Mouse (Mus musculus): Measurements from ENCODE around the gene Abhd14b. TPM values are rescaled to one million over a fixed set of nuclear protein-coding genes. Genes with fewer than 3 reads are reported as not detected.

Abhd14b gene
- polyA plus RNA-seq, 1 experiment from 2014 or later: 15.4 TPM

DNA sequence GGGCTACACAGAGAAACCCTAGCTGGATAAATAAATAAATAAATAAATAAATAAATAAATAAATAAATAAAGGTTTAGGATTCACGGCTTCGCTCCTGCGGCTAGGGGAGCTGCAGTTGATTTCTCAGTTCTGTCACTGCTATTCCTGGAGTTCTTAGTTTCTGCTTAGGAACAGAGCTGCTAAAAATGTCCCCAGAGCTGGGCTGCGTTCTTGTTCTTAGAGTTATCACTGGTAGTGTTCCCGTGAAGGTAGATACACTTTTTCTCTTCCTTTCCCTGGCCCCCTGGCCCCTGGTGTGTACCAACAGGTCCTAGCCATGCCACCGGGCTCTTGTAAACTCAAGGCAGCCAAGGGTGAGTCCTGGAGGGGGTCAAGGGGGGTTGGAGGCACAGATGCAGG lies 30.4 kb upstream of the Abhd14b start:
- H3K27ac ChIP-seq: no peak overlapping the region
- no peaks in the 10 kb centered on the region for H3K79me2 ChIP-seq (ENCODE audit: inconsistent target)
- H3K4me3 ChIP-seq (ENCODE audit: inconsistent target): no peak overlapping the region
- 90% methylated on average over 6 of the region's 6 CpGs for WGBS (ENCODE audit: missing documents)
- H3K36me3 ChIP-seq (ENCODE audit: inconsistent target): no peaks in the 10 kb centered on the region

DNA sequence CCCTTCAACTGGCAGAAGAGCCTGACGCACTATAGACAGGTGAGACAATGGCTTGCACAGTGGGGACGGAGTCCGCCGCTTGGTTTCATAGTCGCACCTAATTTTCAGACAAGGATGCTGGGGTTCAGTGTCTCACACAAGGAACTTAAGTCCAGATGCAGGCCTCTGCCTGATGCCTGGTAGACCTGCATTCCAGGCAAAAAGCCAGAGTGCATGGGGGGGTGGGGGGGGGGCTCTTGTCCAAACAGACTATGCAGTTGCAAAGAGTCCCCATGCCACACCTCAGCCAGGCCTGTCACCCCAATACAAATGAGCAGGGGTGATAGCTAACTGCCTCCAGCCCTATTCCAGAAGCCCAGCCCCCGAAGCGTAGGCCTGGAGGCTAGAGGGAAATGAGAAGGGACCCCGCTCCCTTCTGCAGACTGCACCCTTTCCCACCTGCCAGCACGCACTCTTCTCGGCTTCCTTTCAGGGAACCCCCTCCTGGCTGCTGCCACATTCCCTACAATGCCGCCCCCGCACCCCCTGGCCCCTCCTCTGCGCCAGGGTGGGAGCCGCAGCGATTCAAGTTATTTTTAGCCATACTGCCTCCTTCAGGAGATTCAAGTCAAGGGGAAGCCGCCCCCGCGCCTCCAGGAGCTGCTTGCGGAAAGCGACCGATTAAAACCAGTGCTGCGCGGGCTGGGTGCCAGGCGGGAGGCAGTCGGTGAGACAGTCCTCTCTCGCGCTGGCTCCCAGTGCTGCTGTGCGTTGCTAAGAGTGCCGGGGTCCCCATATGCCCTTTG lies 29.2 kb upstream of the Abhd14b start:
- H3K79me2 ChIP-seq (ENCODE audit: inconsistent target): no peaks in the 10 kb centered on the region

DNA sequence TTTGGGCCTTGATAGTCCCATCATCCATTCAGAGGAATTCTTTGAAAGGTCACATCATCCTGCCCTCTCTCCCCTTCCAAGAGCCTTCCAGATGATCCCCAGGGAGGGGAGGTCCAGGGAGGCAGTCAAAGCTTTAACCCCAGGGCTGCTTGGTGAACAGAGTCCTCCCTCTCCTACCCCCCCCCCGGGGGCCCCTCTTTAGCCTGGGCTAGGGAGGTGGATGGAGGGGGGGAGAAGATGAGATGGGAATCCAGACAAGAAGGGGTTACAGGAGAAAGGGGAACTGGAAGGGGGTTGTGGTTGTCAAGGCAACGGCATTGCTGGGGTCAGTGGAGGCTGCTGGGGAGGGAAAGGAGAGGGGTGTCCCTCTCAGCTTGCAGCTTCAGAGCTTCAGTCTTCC lies 26.7 kb upstream of the Abhd14b start:
- no peaks in the 10 kb centered on the region for H3K79me2 ChIP-seq (ENCODE audit: inconsistent target)
- WGBS (ENCODE audit: missing documents): 10% methylated on average over 2 of the region's 2 CpGs
- no peak overlapping the region for H3K27ac ChIP-seq
- no peaks in the 10 kb centered on the region for H3K36me3 ChIP-seq (ENCODE audit: inconsistent target)
- H3K4me3 ChIP-seq (ENCODE audit: inconsistent target): no peak overlapping the region

More for the DNA sequence above, 29.2 kb upstream of the Abhd14b start:
- Histone ChIP-seq H3K36me3 (ENCODE audit: inconsistent target) (no peaks in the 10 kb centered on the region), H3K4me3 (ENCODE audit: inconsistent target) (no peak overlapping the region), H3K27ac (no peak overlapping the region)
- WGBS (ENCODE audit: missing documents): 26% methylated on average over 28 of the region's 29 CpGs

DNA sequence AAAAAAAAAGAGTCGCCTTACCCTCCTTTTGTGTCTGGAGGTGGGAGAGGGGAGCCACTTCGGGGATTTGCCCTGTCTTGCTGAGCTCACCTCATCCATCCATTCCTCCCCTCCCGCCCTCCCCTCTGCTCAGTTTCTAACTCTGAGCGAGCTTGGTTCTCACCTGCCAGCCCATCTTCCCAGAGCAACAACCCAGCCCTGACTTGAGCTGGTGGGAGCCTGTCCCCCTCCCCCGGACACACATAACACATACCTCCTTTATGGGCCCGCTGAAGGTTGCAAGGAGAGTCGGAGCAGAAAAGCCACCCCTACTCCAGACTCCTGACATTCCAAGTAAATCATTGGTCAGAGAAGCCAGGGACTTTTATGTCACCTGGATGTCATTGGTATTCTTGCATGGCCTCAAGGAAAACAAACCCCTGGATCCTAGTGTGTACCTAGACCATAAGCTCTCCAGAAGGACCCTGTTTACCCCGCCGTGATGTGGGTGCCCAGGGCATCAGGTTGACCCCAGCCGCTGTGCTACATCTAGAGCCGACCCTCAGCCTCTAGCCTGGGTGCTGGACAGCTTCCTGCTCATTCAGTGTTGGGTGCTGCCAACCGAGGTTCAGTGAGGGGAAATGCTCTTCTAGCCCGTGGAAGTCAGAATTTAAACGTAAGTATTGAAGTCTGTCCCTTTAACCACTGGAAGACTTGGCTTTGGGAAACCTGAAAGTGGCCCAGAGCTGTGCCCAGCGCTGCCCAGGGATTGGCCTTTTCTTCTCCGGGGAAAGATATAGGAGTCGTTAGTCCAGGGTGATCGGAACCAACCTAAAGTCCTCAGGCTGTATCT lies 26.0 kb upstream of the Abhd14b start:
- Histone ChIP-seq H3K79me2 (ENCODE audit: inconsistent target) (no peaks in the 10 kb centered on the region), H3K36me3 (ENCODE audit: inconsistent target) (no peaks in the 10 kb centered on the region), H3K27ac (no peak overlapping the region), H3K4me3 (ENCODE audit: inconsistent target) (no peak overlapping the region)
- 21% methylated on average over 14 of the region's 18 CpGs for WGBS (ENCODE audit: missing documents)

DNA sequence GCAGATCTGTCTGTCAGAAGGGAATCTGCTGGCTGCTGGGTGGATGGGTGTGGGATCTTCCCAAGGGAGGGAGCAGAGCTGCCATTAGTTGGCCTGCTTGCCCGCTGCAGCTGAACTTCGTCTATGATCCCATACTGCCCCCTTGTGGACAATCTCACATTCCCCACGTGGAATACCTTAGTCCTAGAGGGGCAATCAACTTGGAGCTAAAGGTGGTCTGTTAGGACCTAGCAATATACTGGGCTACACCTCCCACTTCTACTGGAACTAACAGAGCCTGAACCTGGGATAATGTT lies 25.4 kb upstream of the Abhd14b start:
- no peak overlapping the region for H3K27ac ChIP-seq
- no peaks in the 10 kb centered on the region for H3K79me2 ChIP-seq (ENCODE audit: inconsistent target)
- 0% methylated on average over 3 of the region's 3 CpGs for WGBS (ENCODE audit: missing documents)
- H3K4me3 ChIP-seq (ENCODE audit: inconsistent target): no peak overlapping the region
- H3K36me3 ChIP-seq (ENCODE audit: inconsistent target): no peaks in the 10 kb centered on the region

DNA sequence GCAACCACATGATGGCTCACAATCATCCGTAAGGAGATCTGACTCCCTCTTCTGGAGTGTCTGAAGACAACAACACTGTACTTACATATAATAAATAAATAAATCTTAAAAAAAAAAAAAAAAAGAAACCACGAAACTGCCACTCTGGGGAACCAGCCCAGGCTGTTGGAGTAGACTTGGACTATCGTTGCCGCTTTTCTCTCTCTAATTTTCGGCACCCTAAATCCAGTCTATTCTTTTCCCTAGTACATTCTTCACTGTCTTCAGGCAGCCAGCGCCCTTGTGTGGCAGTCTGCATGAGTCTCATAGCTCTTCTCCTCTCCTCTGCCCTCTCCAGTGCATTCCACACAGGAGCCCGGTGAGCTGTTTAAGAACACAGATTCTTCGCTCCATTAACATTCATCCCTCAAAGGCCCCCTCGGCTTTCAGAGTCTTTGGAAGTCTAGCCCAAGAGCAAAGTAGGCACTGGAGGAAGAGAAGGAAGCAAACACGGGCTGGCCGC lies 18.5 kb upstream of the Abhd14b start:
- 7% methylated on average over 10 of the region's 11 CpGs for whole genome bisulfite sequencing (ENCODE audit: missing documents)
- Histone ChIP-seq H3K4me3 (ENCODE audit: inconsistent target) (peak overlapping the region; percentile 68), H3K36me3 (ENCODE audit: inconsistent target) (peaks cover 21% of the 10 kb centered on the region), H3K79me2 (ENCODE audit: inconsistent target) (peaks cover 13% of the 10 kb centered on the region), H3K27ac (peak overlapping the region; percentile 76)

DNA sequence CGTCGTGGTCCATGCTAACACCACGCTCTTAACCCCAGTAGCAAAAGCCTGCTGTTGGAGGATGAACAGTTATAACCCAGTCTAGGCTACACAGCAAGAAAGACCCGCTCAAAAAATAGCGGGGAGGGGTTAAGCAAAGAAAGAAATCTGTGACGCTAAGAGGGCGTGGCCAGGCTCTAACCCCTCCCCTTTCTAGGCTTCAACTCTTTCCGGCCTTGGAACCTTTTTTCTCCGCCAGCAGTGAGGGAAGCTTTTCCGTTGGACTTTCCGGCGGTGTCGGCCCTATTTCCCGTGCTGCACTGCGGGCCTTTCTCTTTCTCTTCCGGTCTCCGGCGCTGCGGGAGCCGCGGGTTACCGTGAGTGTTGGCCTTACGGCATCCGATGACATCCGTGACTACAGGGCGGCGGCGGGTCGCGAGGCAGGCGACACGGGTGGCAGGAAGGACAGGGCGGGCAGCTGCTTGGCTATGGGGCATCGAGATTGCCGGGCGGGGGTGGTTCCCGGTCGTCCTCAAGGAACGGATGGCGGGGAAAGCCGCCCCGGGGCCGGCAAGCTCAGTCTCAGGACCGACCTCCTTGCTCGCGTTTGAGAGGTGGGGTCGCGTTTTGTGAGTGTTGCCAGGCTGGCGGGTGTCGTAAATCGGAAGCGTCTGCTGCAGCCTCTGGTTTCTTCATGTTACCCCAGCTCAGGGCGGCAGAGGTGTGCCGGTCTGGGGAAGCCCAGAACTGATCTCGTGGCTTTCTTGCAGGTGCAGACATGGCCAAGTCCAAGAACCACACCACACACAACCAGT lies 17.8 kb upstream of the Abhd14b start, which contains the start of gene Rpl29:
TSS of gene Rpl29 (plus strand) at position 234 of the 794 bp plus-strand sequence.
- Histone ChIP-seq H3K4me3 (ENCODE audit: inconsistent target) (peak within 1 kb of the TSS; percentile 68), H3K36me3 (ENCODE audit: inconsistent target) (peaks cover 21% of the 10 kb centered on the region), H3K79me2 (ENCODE audit: inconsistent target) (peaks cover 13% of the 10 kb centered on the region), H3K27ac (peak within 1 kb of the TSS; percentile 76)
- WGBS (ENCODE audit: missing documents): 0% methylated on average over 53 of the region's 55 CpGs

DNA sequence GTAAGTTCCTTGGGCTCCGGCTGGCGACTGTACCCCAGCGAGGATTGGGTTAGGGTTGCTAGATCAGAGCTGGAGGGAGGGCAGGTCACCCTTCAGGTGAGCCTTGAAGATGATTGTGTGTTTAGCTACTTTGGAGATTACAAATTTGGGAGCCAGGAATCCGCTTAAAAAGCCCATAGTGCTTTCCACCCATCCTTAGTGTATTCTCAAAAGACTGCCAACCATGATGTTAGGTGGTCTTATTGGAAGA lies 17.3 kb upstream of the Abhd14b start:
- H3K79me2 ChIP-seq (ENCODE audit: inconsistent target): peaks cover 13% of the 10 kb centered on the region
- H3K4me3 ChIP-seq (ENCODE audit: inconsistent target): peak overlapping the region; percentile 68
- peaks cover 21% of the 10 kb centered on the region for H3K36me3 ChIP-seq (ENCODE audit: inconsistent target)
- H3K27ac ChIP-seq: peak overlapping the region; percentile 76
- 4% methylated on average over 4 of the region's 4 CpGs for WGBS (ENCODE audit: missing documents)

DNA sequence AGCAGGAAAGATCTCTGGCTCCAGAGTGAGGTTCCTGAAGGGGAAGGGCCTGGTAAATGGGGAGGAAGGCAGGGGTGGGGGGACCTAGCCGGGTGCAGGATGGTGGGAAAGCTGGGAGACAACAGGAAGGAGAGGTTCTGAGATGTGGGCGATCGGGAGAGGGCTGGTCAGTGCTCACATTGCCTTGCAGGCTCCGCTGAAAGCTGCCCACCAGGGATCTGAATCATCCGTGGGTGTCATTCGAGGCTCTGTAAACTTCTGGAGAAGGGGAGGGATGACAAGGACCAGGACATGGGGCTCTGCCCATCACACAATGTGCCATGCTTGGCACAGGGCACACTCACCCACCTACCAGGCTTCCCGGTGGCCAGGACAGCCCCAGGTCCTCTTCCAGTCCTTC lies 13.9 kb upstream of the Abhd14b start:
- WGBS (ENCODE audit: missing documents): 82% methylated on average over 7 of the region's 7 CpGs
- no peak overlapping the region for H3K27ac ChIP-seq
- H3K4me3 ChIP-seq (ENCODE audit: inconsistent target): no peak overlapping the region
- H3K79me2 ChIP-seq (ENCODE audit: inconsistent target): peaks cover 13% of the 10 kb centered on the region
- peaks cover 21% of the 10 kb centered on the region for H3K36me3 ChIP-seq (ENCODE audit: inconsistent target)

DNA sequence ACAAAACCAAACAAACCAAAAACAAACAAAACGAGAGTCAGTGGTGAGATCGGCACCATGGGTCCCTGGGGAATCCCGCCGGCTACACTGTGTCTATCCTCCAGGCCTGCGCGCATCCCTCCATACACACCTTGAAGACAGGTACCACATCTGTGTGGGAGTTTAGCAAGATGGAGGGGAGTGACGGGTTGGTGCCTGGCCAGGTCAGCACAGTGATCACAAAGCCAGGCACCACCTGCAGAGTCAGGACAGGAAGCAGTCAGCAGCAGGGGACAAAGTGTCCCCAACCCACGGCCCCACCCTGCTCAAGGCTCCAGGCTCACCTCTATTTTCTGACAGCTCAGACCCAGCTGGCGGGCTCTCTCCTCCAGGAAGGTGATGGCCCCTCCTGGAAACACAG lies 10.7 kb upstream of the Abhd14b start:
- Histone ChIP-seq H3K27ac (no peak overlapping the region), H3K79me2 (ENCODE audit: inconsistent target) (no peaks in the 10 kb centered on the region), H3K36me3 (ENCODE audit: inconsistent target) (peaks cover 18% of the 10 kb centered on the region), H3K4me3 (ENCODE audit: inconsistent target) (no peak overlapping the region)
- WGBS (ENCODE audit: missing documents): 90% methylated on average over 9 of the region's 9 CpGs

DNA sequence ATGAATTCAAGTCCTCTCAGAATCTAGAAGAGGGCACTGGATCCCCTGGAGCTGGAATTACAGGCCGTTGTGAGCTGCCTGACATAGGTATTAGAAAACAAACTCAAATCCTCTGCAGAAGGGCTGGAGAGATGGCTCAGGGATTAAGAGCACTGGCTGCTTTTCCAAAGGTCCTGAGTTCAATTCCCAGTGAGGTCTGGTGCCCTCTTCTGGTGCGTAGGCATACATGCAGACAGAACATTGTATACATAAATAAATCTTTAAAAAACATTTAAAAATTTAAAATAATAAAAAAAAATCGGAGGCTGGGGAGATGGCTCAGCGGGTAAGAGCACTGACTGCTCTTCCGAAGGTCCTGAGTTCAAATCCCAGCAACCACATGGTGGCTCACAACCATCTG lies 4.6 kb upstream of the Abhd14b start:
- WGBS (ENCODE audit: missing documents): 97% methylated on average over 5 of the region's 5 CpGs
- Histone ChIP-seq H3K36me3 (ENCODE audit: inconsistent target) (no peaks in the 10 kb centered on the region), H3K79me2 (ENCODE audit: inconsistent target) (no peaks in the 10 kb centered on the region), H3K27ac (no peak overlapping the region), H3K4me3 (ENCODE audit: inconsistent target) (no peak overlapping the region)

DNA sequence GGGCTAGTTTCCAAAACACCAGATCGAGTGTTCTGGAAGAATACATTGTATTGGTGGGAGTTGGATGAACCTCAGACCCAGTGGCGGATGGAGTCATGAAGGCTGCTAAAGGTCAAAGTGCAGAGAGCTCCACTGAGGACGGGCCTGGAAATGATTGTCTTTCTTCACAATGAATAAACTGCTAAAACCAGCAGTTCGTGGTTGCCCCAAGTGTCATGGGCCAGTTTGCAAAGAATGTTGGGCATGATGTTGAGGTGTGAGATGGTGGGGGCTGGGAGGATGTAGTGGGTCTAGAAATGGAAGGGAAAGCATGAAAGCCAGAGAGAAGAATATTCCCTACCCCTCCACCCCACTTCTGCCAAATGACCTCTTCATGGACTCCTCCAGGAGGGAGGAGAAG lies 2.4 kb upstream of the Abhd14b start:
- no peak overlapping the region for H3K27ac ChIP-seq
- H3K4me3 ChIP-seq (ENCODE audit: inconsistent target): no peak overlapping the region
- no peaks in the 10 kb centered on the region for H3K79me2 ChIP-seq (ENCODE audit: inconsistent target)
- no peaks in the 10 kb centered on the region for H3K36me3 ChIP-seq (ENCODE audit: inconsistent target)
- 91% methylated on average over 4 of the region's 4 CpGs for WGBS (ENCODE audit: missing documents)

DNA sequence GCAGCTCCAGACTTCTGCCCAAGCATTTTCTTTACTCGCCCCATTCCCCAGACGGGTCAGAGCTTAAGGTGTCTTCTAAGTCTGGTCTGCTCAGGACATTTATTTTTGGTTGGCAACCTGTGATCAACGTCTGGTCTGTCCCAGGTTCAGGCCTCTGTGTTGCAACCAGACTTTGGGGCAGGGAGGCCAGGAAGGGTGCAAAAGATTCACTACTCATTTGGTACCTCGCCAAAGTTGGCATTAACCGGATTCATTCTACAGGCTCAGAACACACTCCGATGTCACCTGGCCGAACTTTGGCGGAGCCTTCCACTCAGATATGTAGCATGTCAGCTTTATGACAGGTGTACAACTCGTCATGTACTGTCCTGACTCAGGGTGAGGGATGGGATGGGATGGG lies 692 bp downstream of the Abhd14b start:
- WGBS (ENCODE audit: missing documents): 36% methylated on average over 9 of the region's 9 CpGs
- Histone ChIP-seq H3K79me2 (ENCODE audit: inconsistent target) (no peaks in the 10 kb centered on the region), H3K4me3 (ENCODE audit: inconsistent target) (peak overlapping the region; percentile 56), H3K27ac (peak overlapping the region; percentile 27; the same call in 1 of the 2 replicates), H3K36me3 (ENCODE audit: inconsistent target) (no peaks in the 10 kb centered on the region)

DNA sequence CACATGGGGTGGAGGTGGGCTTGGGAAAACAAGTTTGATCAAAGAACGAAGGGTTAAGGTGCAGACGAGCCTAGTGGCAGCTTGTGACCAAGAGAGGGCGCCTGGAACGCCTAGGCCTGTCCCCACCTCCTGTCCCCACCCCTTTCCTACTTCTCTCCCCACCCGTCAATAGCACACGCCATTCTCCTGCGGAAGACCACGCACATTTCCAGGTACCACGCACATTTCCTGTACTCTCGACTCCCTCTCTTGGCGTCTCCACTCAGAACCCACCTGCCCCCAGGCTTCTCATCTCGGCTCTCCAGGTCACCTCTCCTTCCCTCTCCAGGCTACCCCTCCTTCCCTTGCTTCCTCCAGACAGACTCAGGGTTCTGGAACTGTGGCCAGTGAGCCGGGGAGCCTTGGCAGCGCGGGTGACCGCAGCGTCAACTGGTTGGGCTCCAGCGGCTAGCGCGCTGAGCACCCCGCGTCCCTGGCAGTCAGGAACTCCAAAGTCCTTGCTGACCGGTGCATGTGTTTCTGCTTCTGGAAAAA lies 1.3 kb downstream of the Abhd14b start:
- H3K27ac ChIP-seq: peak overlapping the region; percentile 27; the same call in 1 of the 2 replicates
- no peaks in the 10 kb centered on the region for H3K79me2 ChIP-seq (ENCODE audit: inconsistent target)
- WGBS (ENCODE audit: missing documents): 1% methylated on average over 23 of the region's 23 CpGs
- no peaks in the 10 kb centered on the region for H3K36me3 ChIP-seq (ENCODE audit: inconsistent target)
- peak overlapping the region; percentile 56 for H3K4me3 ChIP-seq (ENCODE audit: inconsistent target)
